Mouse (Mus musculus) embryonic stem cell, embryonic (primary cell): ENCODE measurements around the gene Hnrnpul1.

Experiments
- CTCF ChIA-PET, 4 experiments: fragments of 300-600 bp in 2 of 4; fragments of 350-600 bp in 2 of 4; sonication (Branson Sonifier 250); formaldehyde crosslinking; loops; one replicate each; lab custom pipeline; 2022; ENCODE audit warnings: inconsistent platforms in 2 of 4; lab: Charles Lee
- POLR2A ChIA-PET, 4 experiments: fragments of 300-600 bp in 2 of 4; fragments of 350-600 bp in 2 of 4; sonication (Branson Sonifier 250); formaldehyde crosslinking; loops; one replicate each; lab custom pipeline; 2022; ENCODE audit warnings: antibody characterized with exemption in 4 of 4, inconsistent platforms in 1 of 4; lab: Charles Lee

Hnrnpul1 gene

GRCm38 (mm10) chr7:25754738-25755467 lies at the start of gene Hnrnpul1:
Gene Hnrnpul1, minus strand, starts transcription at chr7:25754757.
- POLR2A ChIA-PET = interaction anchor here (0.5 to 3.2 kb wide), 87 partner anchors 10 to 1530 kb away, joined by 3 to 43 read pairs (median 5); partner anchors contain the start of genes B9d2 (in 3 of the 4), Cyp2s1 (in 3 of the 4), Tmem91 (in 2 of the 4) and Axl (in 1 of the 4)
- CTCF ChIA-PET = interaction anchor here (0.6 to 2.9 kb wide), 35 partner anchors 9 to 782 kb away, joined by 3 to 19 read pairs (median 4); partner anchors contain the start of genes Cyp2s1 (in 2 of the 4), B9d2 (in 1 of the 4) and Rabac1 (in 1 of the 4)

GRCm38 (mm10) chr7:25803460-25803859 lies 48.9 kb upstream of the Hnrnpul1 start:
- CTCF ChIA-PET = interaction anchor here in 3 of 4 experiments (0.5 to 3.4 kb wide), 5 partner anchors 11 to 67 kb away, joined by 3 to 28 read pairs (median 4); partner anchors contain the start of genes Cyp2s1 (in 1 of the 3) and Hnrnpul1 (in 1 of the 3)
- POLR2A ChIA-PET = interaction anchor here in 2 of 4 experiments (1.4 to 3.0 kb wide), 4 partner anchors 13 to 48 kb away, joined by 3 to 17 read pairs (median 8); partner anchors contain the start of genes Cyp2s1 (in 2 of the 2) and Hnrnpul1 (in 1 of the 2)

DNA sequence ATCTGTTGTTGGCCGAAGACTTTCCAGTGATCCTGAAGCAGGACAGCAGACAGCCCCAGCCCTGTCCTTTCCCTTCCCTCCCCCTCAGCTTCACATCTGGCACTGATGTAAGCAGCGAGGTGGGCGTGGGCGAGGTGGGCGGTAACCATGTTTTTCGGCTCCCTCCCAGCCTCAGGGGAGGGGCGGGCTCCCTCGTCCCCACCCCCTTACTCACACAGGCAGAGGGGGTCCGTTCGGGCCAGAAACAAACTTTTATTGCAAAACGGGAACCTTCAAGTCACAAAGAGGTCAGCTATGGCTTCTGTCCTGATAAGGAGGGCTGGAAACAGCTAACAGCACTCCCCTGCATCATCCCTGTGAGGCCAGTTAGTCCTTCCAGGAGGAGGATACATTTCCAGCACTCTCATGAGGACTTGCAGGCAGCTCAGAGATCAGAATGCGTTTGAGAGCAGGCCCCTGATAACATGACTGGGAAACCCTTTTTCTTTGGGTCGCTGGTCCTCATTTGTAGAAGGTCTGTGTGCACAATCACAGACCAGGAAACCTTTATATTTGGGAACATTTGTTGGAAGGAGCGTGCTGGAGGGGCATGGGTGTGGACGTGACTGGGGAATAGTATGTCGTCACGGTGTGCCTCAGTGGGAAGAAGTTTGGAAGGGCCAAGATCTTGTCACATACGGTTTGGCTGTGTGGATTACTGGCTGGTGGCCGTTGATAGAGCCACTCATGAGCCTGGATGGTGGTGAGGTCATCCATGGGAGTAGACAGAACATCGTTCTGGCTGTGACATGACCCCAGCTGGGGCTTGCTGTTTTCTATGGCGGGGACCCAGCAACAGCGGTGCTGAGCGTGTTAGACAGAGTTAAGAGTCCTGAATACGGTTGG lies 47.9 kb upstream of the Hnrnpul1 start:
- POLR2A ChIA-PET = interaction anchor here in 3 of 4 experiments (0.8 to 3.0 kb wide), 7 partner anchors 9 to 53 kb away, joined by 3 to 17 read pairs (median 4); partner anchors contain the start of genes Cyp2s1 (in 2 of the 3) and Hnrnpul1 (in 1 of the 3)
- CTCF ChIA-PET = interaction anchor here in 3 of 4 experiments (0.6 to 1.2 kb wide), 4 partner anchors 9 to 99 kb away, joined by 3 to 6 read pairs (median 4); no protein-coding TSS in a partner anchor

GRCm38 (mm10) chr7:25801031-25801430 lies 46.5 kb upstream of the Hnrnpul1 start:
- POLR2A ChIA-PET = interaction anchor here in 1 of 4 experiments (0.6 kb wide), 1 partner anchor 63 kb away, joined by 4 read pairs; no protein-coding TSS in a partner anchor
- CTCF ChIA-PET = no interaction called here

GRCm38 (mm10) chr7:25799369-25799768 lies 44.8 kb upstream of the Hnrnpul1 start:
- POLR2A ChIA-PET = no interaction called here
- CTCF ChIA-PET = interaction anchor here in 1 of 4 experiments (0.7 kb wide), 1 partner anchor 11 kb away, joined by 4 read pairs; no protein-coding TSS in a partner anchor

- CTCF ChIA-PET = no interaction called here
- POLR2A ChIA-PET = no interaction called here
Observed at GRCm38 (mm10) chr7:25798540-25798939, 44.0 kb upstream of the Hnrnpul1 start.

- ChIA-PET POLR2A (interaction anchor here in 3 of 4 experiments (0.7 to 2.5 kb wide), 8 partner anchors 22 to 175 kb away, joined by 3 to 10 read pairs (median 3); partner anchors contain the start of genes Hnrnpul1 (in 2 of the 3) and Cyp2s1 (in 1 of the 3)), CTCF (interaction anchor here in 2 of 4 experiments (0.5 to 0.8 kb wide), 5 partner anchors 15 to 152 kb away, joined by 3 to 4 read pairs (median 3); no protein-coding TSS in a partner anchor)
Observed at GRCm38 (mm10) chr7:25794775-25795174, 40.2 kb upstream of the Hnrnpul1 start.

- ChIA-PET CTCF (interaction anchor here (0.5 to 1.4 kb wide), 13 partner anchors 8 to 1518 kb away, joined by 3 to 11 read pairs (median 4); partner anchors contain the start of genes Hnrnpul1 (in 2 of the 4) and Cyp2s1 (in 1 of the 4)), POLR2A (interaction anchor here in 3 of 4 experiments (0.5 to 2.5 kb wide), 5 partner anchors 38 to 616 kb away, joined by 3 to 10 read pairs (median 4); partner anchors contain the start of gene Hnrnpul1 (in 1 of the 3))
Observed at GRCm38 (mm10) chr7:25793679-25794078, 39.1 kb upstream of the Hnrnpul1 start.

DNA sequence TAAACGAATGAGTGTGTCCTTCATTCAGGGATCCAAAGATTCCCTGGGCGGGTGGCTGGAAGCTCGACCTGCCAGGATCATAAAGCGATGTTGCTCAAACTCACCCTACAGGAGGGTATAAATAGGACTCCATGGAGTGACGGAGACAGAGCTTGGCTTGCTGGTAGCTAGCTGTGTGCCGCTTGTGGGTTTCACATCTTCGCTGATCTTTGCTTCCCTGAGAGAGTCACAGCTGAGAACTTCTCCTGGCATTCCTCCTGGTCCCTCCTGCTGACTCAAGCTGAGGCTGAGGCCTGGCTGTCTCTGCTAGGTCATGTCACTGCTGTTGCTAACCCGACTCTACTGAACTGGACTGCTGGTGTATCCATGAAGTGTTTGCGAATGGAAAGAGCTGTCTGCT lies 38.4 kb upstream of the Hnrnpul1 start:
- CTCF ChIA-PET = interaction anchor here (0.5 to 1.4 kb wide), 13 partner anchors 9 to 1519 kb away, joined by 3 to 11 read pairs (median 4); partner anchors contain the start of genes Hnrnpul1 (in 2 of the 4) and Cyp2s1 (in 1 of the 4)
- POLR2A ChIA-PET = interaction anchor here (0.5 to 2.5 kb wide), 6 partner anchors 37 to 615 kb away, joined by 3 to 10 read pairs (median 4); partner anchors contain the start of gene Hnrnpul1 (in 1 of the 4)

- CTCF ChIA-PET = interaction anchor here in 1 of 4 experiments (1.0 kb wide), 1 partner anchor 35 kb away, joined by 3 read pairs; no protein-coding TSS in a partner anchor
- POLR2A ChIA-PET = interaction anchor here in 2 of 4 experiments (1.3 to 1.4 kb wide), 2 partner anchors 35 to 62 kb away, joined by 3 to 7 read pairs; no protein-coding TSS in a partner anchor
Observed at GRCm38 (mm10) chr7:25790615-25791014, 36.1 kb upstream of the Hnrnpul1 start.

DNA sequence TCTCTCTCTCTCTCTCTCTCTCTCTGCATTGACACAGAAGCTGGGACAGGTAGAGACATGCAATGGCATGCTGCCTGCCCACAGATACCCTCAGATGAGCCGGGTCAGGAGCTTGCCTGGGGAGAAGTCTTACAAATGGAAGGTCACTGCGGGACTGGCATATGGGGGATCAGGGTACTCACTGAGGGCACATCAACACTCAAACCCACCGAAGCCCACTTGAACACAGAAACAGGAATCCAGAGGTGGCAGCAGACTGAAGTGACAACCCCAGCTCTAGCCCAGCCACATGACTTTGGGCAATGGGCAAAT lies 34.5 kb upstream of the Hnrnpul1 start:
- ChIA-PET POLR2A (interaction anchor here in 3 of 4 experiments (0.9 to 1.8 kb wide), 4 partner anchors 28 to 35 kb away, joined by 3 to 6 read pairs (median 4); partner anchors contain the start of genes Cyp2s1 (in 1 of the 3) and Hnrnpul1 (in 1 of the 3)), CTCF (interaction anchor here in 3 of 4 experiments (0.6 to 0.7 kb wide), 5 partner anchors 10 to 772 kb away, joined by 3 to 5 read pairs (median 4); no protein-coding TSS in a partner anchor)

- POLR2A ChIA-PET = interaction anchor here in 3 of 4 experiments (0.6 to 1.8 kb wide), 9 partner anchors 21 to 151 kb away, joined by 3 to 6 read pairs (median 4); partner anchors contain the start of genes Cyp2s1 (in 1 of the 3) and Hnrnpul1 (in 1 of the 3)
- CTCF ChIA-PET = interaction anchor here (0.6 to 0.9 kb wide), 7 partner anchors 11 to 772 kb away, joined by 3 to 5 read pairs (median 4); no protein-coding TSS in a partner anchor
Observed at GRCm38 (mm10) chr7:25788220-25789128, 33.9 kb upstream of the Hnrnpul1 start, which contains the start of gene Axl. Gene Axl, minus strand, starts transcription at chr7:25788705.

DNA sequence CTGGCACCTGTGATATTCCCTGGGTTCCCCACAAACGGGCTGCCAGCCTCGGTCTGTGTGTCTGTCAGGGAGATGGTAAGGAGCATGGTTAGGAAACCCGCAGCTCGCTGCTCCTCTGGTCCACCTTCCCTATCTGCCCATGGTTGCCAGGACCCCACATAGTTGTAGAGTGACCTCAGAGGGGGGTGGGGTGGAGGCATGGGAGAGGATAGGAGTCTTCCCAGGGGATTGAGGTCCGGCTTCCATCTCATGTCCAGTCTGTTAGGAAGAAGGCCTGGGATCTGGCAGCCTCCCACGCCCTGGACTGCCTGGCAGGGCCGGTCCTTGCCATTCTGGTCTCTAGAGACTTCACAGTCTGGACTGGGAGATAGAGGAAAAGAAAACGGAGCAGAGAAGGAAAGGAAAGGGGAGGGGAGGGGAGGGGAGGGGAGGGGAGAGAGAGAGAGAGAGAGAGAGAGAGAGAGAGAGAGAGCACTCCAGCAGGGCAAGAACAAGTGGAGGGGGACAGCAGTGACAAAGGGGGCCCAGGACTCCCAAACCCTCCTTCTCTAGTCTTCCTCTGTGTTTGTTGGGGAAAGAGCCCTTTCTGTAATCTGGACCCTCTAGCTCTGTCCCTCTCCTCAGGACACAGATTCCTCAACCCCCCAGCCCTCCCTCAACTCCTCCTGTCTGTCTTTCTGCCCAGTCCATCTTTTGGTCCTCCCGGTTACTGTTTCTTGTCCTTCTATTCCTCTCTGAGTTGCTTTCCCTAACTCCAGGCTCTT lies 33.1 kb upstream of the Hnrnpul1 start:
- ChIA-PET POLR2A (interaction anchor here in 3 of 4 experiments (0.7 to 1.8 kb wide), 6 partner anchors 22 to 150 kb away, joined by 3 to 4 read pairs (median 4); partner anchors contain the start of gene Cyp2s1 (in 1 of the 3)), CTCF (interaction anchor here in 1 of 4 experiments (0.6 to 0.9 kb wide), 2 partner anchors 33 to 67 kb away, joined by 3 to 5 read pairs; partner anchors contain the start of gene Hnrnpul1)

GRCm38 (mm10) chr7:25786974-25787373 lies 32.4 kb upstream of the Hnrnpul1 start:
- CTCF ChIA-PET = interaction anchor here in 1 of 4 experiments (0.5 to 0.6 kb wide), 2 partner anchors 33 to 1504 kb away, joined by 3 to 8 read pairs; partner anchors contain the start of gene Hnrnpul1
- POLR2A ChIA-PET = no interaction called here

DNA sequence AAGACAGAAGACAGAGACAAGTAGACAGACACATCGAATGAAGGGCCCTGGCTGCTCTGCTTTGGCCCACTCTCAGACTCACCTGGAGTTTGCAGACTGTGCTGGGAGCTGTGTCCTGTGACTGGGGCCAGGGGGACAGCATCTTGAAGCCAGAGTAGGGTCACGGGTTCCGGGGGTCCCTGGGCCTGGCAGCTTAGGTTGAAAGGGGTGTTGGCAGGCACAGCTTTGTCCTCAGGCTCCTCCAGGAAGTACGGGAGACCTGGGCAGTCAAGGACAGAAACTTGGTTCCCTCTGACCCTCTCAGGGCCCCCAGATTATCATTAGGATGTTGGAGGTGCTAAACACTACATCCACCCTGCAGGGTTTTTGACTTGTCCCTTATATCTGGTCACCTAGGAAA lies 31.2 kb upstream of the Hnrnpul1 start:
- ChIA-PET POLR2A (no interaction called here), CTCF (no interaction called here)
